Mouse (Mus musculus) large intestine, adult 2 months (tissue): ENCODE measurements at regions not wholly inside any gene's neighbourhood (a gene's known extent, or its start where the extent isn't known, plus 50 kb on each side); places are given as distances from the start of the nearest gene placed in this dataset.
"Not testable (repeated sequence)": the region's sequence is repeated elsewhere in the genome, so short reads cannot be mapped to it uniquely, and the experiment has no call there.

Experiments
- DNase-seq: peaks from one replicate; pipeline ENCODE4 v3.0.0-alpha.2; 2012; ENCODE audit warnings: low read depth, low spot score
- WGBS: fragments of 180-500 bp; shearing (Covaris S2); methylation state at CpG from one replicate; pipeline ENCODE4 v1.1.7; 2018; 5-methylcytosine and 5-hydroxymethylcytosine counted together

DNA sequence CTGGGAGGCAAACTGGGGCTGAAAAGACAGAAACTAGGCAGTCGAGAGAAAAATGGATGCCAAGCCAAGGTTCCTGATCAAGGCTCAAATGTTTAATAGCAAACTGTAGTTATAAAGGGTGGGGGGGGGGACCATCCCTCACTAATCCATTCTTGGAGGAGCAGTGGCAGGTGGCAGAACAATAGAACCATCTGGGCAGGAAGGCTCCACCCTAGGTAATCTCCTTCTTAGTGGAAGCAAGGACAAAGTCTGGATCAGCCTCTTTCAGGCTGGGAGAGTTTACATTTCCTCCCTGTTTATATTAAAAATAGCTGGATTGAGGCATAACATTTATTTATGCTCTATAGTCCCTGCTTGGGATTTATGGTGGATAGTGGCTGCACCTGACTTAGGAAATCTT is 180.8 kb downstream of the Cdh9 start:
- WGBS: 64% methylated on average over 1 of the region's 1 CpGs
- DNase-seq: no peak

DNA sequence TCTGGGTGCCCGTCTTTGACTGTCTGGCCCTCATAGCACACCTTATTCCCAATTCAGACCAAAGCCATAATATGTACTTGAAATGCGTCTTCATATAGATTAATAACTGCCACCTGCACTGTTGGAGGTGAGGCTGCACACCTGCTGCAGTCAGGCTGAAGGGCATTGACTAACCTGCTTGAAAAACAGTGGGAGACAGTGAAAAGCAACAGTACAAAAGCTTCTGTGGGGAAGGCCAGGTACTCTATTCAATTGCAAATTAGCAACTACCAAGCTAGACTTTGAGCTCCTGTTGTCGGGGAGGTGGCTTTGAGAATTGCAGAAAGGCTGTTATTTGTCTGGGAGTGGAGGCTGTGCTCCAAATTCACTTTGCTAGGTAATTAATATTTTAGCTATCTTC is 181.4 kb downstream of the Cdh9 start:
- WGBS: 61% methylated on average over 3 of the region's 3 CpGs
- not testable (repeated sequence) for DNase-seq

DNA sequence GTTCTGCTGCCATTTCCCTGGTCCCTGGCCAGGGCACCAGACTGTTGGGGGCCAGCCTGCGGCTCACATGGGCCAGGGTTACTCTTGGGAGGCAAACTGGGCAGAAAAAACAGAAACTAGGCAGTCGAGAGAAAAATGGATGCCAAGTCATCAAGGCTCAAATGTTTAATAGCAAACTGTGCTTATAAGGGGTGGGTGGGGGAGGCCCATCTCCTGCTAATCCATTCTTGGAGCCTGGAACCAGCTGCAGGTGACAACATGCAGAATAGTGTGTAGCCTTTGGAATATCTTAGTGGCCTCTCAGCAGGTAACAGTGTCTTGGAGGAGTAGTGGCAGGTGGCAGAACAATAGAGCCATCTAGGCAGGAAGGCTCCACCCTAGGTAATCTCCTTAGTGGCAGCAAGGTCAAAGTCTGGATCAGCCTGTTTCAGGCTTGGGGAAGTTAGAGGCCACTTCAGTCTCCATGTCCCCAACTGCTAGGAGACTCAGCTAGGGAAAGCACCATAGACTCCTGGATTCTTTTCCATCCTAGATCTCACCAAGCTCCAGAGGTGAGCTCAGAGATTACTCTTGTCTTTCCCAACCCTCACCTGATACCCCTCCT is 186.5 kb downstream of the Cdh9 start:
- WGBS: 27% methylated on average over 2 of the region's 2 CpGs
- peak; percentile 14 for DNase-seq

DNA sequence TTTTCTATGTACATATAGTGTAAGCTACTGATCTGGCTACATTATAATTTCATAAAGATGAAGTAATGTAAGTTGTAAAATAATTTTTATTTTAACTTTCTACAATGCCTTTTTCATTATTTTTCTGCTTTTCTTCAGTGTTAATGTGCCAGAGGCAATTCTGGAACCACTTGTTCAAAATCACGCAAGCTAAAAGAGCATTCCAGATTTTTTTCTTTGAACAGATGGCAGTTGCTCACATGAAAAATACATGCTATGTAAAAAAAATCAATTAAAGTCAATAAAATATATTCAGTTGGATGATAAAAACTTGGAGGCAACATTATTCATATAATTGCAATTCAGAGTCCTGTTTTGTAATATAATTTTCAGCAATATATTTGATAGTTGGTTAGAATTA is 194.7 kb downstream of the Cdh9 start:
- WGBS: 89% methylated on average over 1 of the region's 1 CpGs
- DNase-seq: no peak

DNA sequence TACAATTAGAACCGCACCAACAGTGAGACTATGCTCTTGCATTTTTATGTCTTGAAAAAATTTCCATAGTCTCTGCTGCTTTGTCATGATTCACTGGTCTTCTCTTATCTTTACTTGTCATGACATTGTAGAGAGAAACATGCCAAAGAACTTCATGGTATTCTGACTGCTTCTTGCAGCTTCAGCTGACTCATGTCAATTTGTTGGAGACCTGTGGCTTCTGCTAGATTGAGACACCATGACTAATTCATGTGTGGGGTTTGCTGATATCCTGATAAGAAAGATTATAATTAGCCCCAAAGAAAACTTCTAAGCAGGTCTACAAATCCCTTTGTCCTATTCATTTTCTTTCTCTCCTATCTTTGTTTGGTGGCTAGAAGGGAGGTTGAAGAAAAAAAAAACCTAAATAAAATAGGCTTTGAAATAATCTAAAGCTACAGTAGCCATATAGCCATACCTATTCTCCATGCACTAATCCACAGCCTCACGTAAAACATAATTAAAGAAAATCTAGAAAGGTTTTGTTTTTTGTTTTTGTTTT is 204.7 kb downstream of the Cdh9 start:
- no peak for DNase-seq
- 87% methylated on average over 2 of the region's 2 CpGs for WGBS

DNA sequence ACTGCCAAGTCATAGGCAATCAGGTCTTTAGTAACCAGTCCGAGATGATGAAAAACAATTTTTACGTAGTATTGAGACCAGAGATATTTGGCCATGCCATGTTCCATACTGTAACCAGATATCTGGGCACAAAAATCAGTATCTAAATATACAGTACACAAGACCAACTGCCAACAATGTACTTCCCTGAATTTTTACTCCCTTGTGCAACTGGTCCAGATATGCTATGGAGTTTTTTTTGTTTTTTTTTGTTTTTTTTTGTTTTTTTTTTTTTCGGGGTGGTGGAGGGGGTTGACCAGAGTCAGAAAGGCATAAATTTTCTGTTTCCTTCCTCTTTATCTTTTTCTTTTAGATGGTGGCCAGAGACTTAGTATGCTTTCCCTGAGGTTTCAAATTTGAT is 205.9 kb downstream of the Cdh9 start:
- 90% methylated on average over 3 of the region's 3 CpGs for WGBS
- no peak for DNase-seq

DNA sequence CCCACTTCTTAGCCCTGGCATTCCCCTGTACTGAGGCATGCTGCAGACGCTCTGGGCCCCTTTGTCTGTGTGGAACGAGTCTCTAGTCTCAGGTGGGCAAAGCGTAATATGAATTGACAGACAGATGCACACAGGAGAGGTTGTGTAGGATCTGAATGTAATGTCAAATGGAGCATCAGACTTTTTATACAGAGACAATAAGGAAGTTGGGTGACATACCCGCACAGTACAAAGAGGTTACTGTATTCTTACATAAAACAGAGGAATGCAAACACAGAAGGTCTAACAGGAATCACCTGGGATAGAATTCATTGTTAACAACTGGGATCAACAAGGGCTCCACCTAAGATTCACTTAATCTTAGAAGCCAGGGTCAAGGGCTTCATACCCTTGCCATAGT is 247.3 kb downstream of the Cdh9 start:
- DNase-seq: not testable (repeated sequence)
- WGBS: 47% methylated on average over 4 of the region's 4 CpGs

DNA sequence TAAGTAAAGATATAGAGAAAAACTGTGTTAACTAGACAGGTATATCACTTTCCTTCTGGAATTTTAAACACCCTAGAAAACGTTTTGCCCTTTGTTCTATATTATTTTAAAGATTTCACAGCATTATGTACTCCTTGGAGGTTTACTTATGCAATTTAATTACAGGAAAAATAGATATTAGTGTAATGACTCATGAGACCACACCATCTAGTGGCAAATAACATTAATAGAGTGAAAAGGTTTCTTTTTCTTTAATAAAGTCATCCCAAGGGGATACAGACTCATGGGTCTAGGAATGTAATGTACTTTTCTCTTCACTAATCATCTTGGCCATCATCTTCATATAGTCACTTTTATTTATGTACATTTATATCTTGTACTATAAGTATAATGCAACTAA is 262.3 kb downstream of the Cdh9 start:
- 0% methylated on average over 1 of the region's 1 CpGs for WGBS
- no peak for DNase-seq

DNA sequence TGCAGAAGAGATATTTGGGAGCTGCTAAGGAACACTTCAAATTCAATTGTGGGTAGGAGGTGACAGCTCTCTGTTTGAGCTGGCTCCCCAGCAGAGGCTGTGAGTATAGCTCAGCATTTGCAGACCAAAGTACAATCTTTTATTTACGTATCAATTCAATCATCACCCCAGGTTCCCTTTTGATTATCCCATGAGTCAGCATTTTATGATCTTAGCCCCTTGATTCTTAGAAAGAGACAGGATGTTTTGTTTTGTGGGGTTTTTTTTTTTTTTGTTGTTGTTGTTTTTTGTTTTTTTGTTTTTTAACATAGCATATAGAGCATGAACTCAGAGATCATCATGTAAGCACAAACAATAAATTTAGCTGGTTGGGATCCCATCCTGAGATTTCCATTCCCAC is 267.1 kb downstream of the Cdh9 start:
- 33% methylated on average over 1 of the region's 1 CpGs for WGBS
- DNase-seq: no peak

DNA sequence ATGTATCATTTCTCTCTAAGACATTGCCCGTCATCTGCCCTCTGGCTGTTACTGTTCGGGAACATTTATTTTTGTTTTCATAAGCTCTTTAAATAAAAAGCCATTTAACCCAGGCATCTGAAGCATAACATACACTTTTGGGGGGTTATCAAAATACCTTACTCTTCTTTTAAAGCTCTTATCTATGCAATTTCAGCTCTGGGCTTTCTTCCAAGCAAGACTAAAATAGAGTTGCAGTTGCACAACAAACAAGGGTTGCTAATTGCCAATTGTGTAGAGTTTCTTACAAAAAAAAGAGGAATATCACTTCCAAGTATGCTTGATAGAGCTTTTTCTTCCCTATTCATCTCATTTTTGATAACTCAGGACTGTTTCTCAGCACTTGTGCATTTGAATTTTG is 277.6 kb downstream of the Cdh9 start:
- 55% methylated on average over 2 of the region's 2 CpGs for WGBS

DNA sequence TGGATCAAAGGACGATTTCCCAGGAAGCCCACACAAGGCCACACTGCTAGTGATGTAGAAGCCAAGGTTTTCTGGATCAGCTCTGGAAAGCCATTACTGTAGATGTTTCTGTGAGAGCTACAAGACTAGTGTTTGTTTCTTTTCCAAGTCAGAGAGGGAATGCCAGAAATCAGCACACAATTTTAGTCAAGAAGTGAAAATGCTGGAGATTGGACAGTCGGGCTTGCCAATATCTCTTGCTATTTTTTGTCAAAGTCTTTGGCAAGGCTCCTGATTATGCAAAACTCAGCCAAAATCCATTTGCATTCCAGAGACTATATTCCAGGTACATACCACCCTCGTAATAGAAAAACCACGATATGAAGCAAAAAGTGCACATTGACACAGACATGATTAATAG is 279.3 kb downstream of the Cdh9 start:
- 82% methylated on average over 4 of the region's 4 CpGs for WGBS
- DNase-seq: no peak

More for the DNA sequence above, 277.6 kb downstream of the Cdh9 start:
- no peak for DNase-seq

DNA sequence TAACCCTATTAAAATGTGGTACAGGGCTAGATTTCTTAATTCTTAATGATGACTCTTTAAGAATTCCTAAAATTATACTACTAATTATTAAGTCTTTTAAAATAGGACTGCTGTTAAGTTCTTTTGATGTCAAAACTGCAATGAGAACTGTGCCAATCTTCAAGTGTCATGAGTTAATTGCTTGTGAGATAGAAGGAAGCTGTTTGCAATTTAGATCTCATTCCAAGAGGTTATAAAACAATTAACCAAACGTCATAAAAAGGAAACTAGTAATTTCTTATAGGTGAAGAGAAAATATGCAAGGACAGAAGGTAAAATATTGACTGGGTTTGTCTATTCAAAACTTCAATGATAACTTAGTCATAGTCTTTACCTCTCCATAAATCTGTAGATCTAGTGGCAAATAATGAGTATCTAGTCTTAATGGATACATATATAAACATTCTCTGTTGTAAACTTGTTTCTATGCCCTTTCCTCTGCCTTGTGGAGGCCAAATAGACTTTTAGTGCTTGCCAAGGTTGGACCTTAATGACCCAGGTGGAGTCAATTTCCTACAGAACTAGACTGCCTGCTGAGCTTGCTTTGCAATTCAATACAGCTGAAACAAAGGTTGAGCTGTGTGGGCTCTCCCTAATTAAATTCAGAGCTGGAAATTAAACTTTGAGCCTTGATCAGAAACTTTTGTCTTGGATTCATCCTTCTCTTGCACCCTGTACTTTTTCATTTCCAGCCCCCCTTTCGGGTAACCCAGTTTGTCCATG is 320.5 kb downstream of the Cdh9 start:
- DNase-seq: peak; percentile 56
- WGBS: 21% methylated on average over 2 of the region's 2 CpGs

DNA sequence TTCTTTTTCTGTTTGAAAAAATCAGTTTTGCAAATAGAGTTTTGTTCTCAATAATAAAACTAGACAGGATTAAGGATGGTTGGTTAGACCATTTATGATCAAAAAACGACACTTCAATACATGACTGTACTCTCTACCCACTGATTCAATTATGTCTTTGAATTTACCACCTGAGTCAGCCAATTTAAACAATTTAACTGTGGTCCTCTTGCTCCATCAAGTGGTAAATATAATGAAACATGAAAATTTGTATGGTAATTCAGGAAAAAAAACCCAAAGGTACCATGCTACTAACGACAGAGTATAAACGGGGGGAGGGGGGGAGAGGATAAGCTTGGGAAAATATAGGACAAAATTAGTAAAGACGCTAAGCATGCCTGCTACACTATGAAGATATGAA is 341.2 kb downstream of the Cdh9 start:
- WGBS: 55% methylated on average over 4 of the region's 4 CpGs
- no peak for DNase-seq

DNA sequence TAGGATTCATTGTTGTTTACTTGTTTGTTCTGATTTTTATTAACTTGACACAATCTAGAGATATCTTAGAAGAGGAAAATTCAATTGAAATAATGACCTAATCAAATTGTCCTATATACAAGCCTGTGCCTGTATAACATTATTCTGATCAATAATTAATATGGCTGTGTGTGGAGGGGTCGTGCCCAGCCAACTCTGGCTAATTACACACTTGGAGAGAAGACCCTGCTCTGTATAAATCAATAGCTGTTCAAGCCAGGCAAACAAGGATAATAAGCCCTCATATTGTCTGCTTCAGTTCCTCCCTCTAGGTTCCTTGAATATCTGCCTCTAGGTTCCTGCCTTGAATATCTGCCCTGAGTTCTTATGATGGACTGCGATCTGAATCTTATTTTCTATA is 355.5 kb downstream of the Cdh9 start:
- DNase-seq: no peak
- 64% methylated on average over 2 of the region's 2 CpGs for WGBS

DNA sequence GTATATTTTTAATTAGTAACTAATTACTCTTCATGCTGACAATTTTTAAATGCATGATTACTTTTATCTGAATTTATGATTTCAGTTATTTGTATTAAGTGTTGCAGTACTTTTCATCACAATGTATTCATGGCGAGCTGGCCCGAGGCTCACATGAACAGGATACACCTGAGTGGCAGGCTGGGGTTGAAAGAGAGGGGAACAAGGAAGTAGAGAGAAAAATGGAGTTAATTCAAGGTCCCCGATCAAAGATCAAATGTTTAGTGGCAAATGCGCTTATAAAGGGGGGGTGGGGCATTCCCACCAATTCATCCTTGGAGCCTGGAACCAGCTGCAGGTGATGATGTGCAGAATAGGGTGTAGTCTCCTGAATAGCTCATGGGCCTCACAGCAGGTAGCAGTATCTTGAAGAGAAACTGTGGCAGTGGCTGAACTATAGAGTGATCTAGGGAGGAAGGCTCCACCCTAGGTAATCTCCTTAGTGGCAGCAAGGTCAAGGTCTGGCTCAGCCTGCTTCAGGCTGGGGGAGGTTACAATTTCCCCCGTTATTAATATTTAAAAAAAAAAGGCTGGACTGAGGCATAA is 360.2 kb downstream of the Cdh9 start:
- 46% methylated on average over 5 of the region's 5 CpGs for WGBS
- DNase-seq: no peak

DNA sequence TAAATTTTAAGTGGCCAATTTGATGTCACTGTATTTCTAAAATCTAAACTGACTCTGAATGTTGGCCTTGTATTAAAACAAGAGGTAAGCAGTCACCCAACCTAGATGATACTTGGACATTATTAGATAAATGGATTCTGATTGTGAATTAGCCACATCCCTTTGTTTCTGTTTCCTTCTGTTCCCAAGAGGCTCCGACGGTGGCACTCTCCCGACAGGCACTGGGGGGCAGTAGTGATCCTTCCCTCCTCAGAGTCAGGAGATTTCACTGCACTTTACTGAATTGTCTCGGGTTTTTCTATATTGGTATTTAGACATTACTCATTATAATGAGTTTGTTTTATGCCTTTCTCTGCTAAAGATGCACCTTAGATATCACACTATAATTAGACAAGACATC is 370.4 kb downstream of the Cdh9 start:
- WGBS: 6% methylated on average over 4 of the region's 4 CpGs
- DNase-seq: no peak

DNA sequence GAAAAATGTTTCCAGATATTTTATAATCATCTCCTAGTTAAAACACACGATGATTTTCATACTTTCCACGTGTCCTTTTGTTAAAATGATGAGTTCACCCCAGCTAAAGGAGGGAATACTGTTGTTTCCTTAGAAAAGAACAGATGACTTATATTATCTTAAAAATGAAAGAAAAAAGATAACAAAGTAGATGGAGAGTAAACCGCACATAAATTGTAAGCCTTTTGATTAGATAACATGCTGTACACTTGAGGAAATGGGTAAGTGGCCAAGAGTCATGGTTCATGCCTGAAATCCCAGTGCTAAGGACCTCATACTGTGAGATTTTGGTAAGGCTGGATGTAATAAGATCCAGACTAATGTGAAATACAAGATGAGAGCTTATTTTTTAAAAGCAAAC is 372.6 kb downstream of the Cdh9 start:
- 48% methylated on average over 3 of the region's 3 CpGs for WGBS
- DNase-seq: no peak

DNA sequence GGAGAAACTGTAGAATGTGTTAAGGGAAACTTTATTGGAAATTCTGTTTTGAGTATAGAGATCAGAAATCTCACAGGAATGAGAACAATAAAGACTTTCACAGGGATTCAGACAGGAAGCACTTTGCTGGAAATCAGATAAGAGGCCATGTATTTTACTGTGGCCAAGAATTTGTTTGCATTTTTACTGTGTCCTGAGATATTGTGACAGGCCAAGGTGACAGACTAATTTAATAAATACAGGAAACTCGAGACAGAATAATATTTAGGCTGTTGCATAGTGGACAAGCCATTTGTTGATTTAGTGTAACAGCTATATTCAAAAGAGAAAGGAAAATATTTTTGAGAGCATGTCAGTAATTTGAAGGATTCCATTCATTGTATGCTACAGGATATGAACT is 407.2 kb downstream of the Cdh9 start:
- WGBS: 2% methylated on average over 1 of the region's 1 CpGs
- no peak for DNase-seq

DNA sequence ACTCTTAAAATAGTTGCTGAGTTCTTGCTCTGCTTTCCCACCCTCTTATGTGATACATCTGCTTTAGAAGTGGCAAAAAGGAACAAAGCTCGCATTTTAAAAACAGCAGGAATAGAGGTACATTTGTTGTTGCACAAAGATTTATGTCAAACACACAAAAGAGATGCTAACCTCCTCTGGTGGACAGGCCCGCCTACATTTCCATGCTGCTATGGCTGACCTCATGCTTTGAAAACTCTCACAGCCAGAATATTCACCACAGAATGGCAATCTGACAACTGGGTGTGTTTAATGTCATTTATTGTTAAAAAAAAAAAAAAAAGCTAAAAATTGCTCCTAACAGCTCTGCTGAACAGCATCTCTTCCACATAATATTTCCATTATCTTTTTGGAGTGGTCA is 451.6 kb downstream of the Cdh9 start:
- DNase-seq: no peak
- WGBS: 80% methylated on average over 2 of the region's 2 CpGs

DNA sequence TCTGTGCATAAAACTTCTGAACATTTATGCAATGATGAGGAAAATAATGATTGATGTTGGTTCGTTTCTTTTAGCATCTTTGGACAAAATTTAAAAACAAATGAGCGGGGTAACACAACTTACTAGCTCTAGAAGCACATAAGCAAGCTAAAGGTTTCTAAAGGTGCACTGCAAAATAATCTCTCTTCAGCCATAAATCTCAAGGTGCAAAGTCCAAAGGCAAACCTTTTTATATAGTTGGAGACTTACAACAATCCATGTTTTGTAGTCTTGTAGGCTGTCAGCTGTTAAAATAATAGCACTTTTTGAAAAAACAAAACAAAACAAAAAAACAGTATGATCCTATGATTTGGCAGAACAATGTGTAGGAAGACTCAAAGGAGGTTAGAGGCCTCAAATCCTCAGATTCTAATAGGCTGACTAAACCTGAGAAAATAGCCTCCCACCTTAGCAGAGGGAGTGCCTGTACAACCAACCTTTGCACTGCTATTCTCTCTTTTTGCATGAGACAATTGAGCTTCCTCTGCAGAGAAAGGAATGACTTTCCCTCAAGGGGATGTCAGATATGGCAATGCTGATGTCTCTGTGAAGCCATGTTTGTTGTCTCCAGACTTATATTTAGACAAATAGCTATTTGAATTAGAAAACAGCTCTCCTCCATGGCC is 452.9 kb downstream of the Cdh9 start:
- DNase-seq: peak; percentile 6

DNA sequence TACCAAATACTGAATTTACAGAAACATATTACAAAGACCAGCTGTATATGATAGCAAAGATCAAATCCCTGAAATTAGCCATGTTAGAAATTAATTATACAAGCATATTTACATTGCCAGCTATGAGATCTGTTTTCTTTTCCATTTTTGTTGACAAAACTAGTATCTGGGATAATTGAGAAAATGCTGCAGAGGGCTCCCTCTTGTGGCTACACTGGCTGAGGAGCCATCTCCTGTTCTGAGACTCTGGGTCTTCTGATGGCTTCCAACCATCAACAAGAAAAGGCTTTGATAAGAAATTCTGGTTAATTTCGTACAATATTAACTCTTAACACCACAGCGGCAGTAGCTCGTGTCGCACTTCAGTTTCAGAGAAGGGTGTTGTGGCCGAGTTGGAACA is 466.9 kb downstream of the Cdh9 start:
- DNase-seq: no peak
- WGBS: 42% methylated on average over 5 of the region's 5 CpGs

More for the DNA sequence above, 452.9 kb downstream of the Cdh9 start:
- 55% methylated on average over 2 of the region's 2 CpGs for WGBS
